Mouse (Mus musculus) neural tube, embryonic 15.5 days (tissue): ENCODE measurements around the gene Nkap. TPM values are rescaled to one million over a fixed set of nuclear protein-coding genes. Genes with fewer than 3 reads are reported as not detected.
A peak's percentile ranks its signal among the peaks of the same experiment; 100 is the strongest.
"Not testable (repeated sequence)": the region's sequence is repeated elsewhere in the genome, so short reads cannot be mapped to it uniquely, and the experiment has no call there.

Source experiments
- ATAC-seq: fragments of 200-750 bp; cut with Nextera tagmentation; 2 replicates; pipeline ENCODE4 v1.8.0; 2017; ENCODE audit warnings: mild to moderate bottlenecking, moderate TSS enrichment, moderate library complexity; ENCODE audit not compliant: low FRiP score
- H3K27ac ChIP-seq: fragments of 300-500 bp; sonication (generic); replicated peaks from 2 replicates; pipeline ENCODE4 v1.5.1; 2015; ENCODE audit warnings: mild to moderate bottlenecking, inconsistent platforms
- H3K27me3 ChIP-seq: fragments of 300-500 bp; sonication (generic); replicated peaks from 2 replicates; pipeline ENCODE4 v1.6.1; 2015; ENCODE audit warnings: inconsistent platforms
- H3K36me3 ChIP-seq: fragments of 300-500 bp; sonication (generic); 2 replicates; pipeline ENCODE4 v1.6.1; 2015; ENCODE audit warnings: inconsistent platforms
- H3K4me1 ChIP-seq: fragments of 300-500 bp; sonication (generic); 2 replicates; pipeline ENCODE4 v1.6.1; 2015; ENCODE audit warnings: inconsistent platforms
- H3K4me2 ChIP-seq: fragments of 300-500 bp; sonication (generic); 2 replicates; pipeline ENCODE4 v1.6.1; 2015; ENCODE audit warnings: inconsistent platforms, mild to moderate bottlenecking, moderate library complexity
- H3K4me3 ChIP-seq: fragments of 300-500 bp; sonication (generic); replicated peaks from 2 replicates; pipeline ENCODE4 v1.5.1; 2015; ENCODE audit warnings: mild to moderate bottlenecking, inconsistent platforms
- H3K9ac ChIP-seq: fragments of 300-500 bp; sonication (generic); replicated peaks from 2 replicates; pipeline ENCODE4 v1.6.1; 2015; ENCODE audit warnings: mild to moderate bottlenecking, inconsistent platforms
- H3K9me3 ChIP-seq: fragments of 300-500 bp; sonication (generic); replicated peaks from 2 replicates; pipeline ENCODE4 v1.6.1; 2016; ENCODE audit warnings: inconsistent platforms
- WGBS: fragments of 180-500 bp; shearing (Covaris S2); methylation state at CpG from one replicate; pipeline ENCODE4 v1.1.7; 2015; ENCODE audit warnings: mixed read lengths; 5-methylcytosine and 5-hydroxymethylcytosine counted together
- polyA plus RNA-seq: library from polyadenylated mRNA; unstranded; fragments of >200 nt; fragmentation: Nextera tagmentation; extraction: Ambion mirVana; gene quantifications from 2 replicates; pipeline ENCODE4 v1.2.1, GENCODE M21; 2015

Gene Nkap
- polyA plus RNA-seq, 1 experiment from 2014 or later = 22.2 TPM

- Histone ChIP-seq H3K4me3 (no peak overlapping the region), H3K9me3 (no peaks in the 10 kb centered on the region), H3K36me3 (no peaks in the 10 kb centered on the region), H3K4me2 (no peak overlapping the region), H3K4me1 (no peaks in the 10 kb centered on the region), H3K27me3 (no peaks in the 10 kb centered on the region), H3K27ac (no peak overlapping the region), H3K9ac (no peak overlapping the region)
- no peak for ATAC-seq
- WGBS = 77% methylated on average over 18 of the region's 18 CpGs
These were observed 36.5 kb downstream of the Nkap start for GRCm38 (mm10) chrX:37163115-37163514.

GRCm38 (mm10) chrX:37167085-37167484 lies 40.5 kb downstream of the Nkap start:
- ATAC-seq = no peak
- no peak overlapping the region for H3K4me2 ChIP-seq
- no peak overlapping the region for H3K4me3 ChIP-seq
- H3K27ac ChIP-seq = no peak overlapping the region
- no peaks in the 10 kb centered on the region for H3K9me3 ChIP-seq
- no peak overlapping the region for H3K9ac ChIP-seq
- no peaks in the 10 kb centered on the region for H3K36me3 ChIP-seq
- 43% methylated on average over 3 of the region's 3 CpGs for WGBS
- no peaks in the 10 kb centered on the region for H3K4me1 ChIP-seq
- H3K27me3 ChIP-seq = no peaks in the 10 kb centered on the region

- Histone ChIP-seq H3K27ac (no peak within 1 kb of the TSS), H3K4me3 (no peak within 1 kb of the TSS), H3K4me1 (no peaks in the 10 kb centered on the region), H3K36me3 (no peaks in the 10 kb centered on the region), H3K27me3 (no peaks in the 10 kb centered on the region), H3K9me3 (no peaks in the 10 kb centered on the region), H3K4me2 (no peak within 1 kb of the TSS), H3K9ac (no peak within 1 kb of the TSS)
- ATAC-seq = no peak
- 49% methylated on average over 5 of the region's 5 CpGs for WGBS
These were observed 42.1 kb downstream of the Nkap start, which contains the start of gene Akap14 for GRCm38 (mm10) chrX:37168742-37169141. Gene Akap14, minus strand, starts transcription at chrX:37168842.

- not testable (repeated sequence) for H3K4me2 ChIP-seq, H3K4me1 ChIP-seq, H3K9ac ChIP-seq, H3K9me3 ChIP-seq, H3K27ac ChIP-seq, ATAC-seq, H3K27me3 ChIP-seq, H3K36me3 ChIP-seq, H3K4me3 ChIP-seq
- WGBS = 78% methylated on average over 8 of the region's 8 CpGs
These were observed 57.8 kb downstream of the Nkap start for GRCm38 (mm10) chrX:37184401-37184800.

GRCm38 (mm10) chrX:37190755-37191104 lies 64.1 kb downstream of the Nkap start:
- 24% methylated on average over 20 of the region's 20 CpGs for WGBS
- Histone ChIP-seq H3K9me3 (no peaks in the 10 kb centered on the region), H3K4me2 (peak overlapping the region; percentile 57), H3K27ac (peak overlapping the region; percentile 84), H3K4me3 (peak overlapping the region; percentile 53), H3K4me1 (peaks cover 16% of the 10 kb centered on the region; the same call in 1 of the 2 replicates), H3K9ac (peak overlapping the region; percentile 51), H3K36me3 (0 out of 2 replicates have a peak, but pooled peaks cover 2% of the 10 kb centered on the region), H3K27me3 (no peaks in the 10 kb centered on the region)
- peak; percentile 57; the same call in 1 of the 2 replicates for ATAC-seq

GRCm38 (mm10) chrX:37191105-37191743 lies 64.6 kb downstream of the Nkap start, which contains the start of the genes Ndufa1 and Rnf113a1:
Gene Ndufa1, minus strand, starts transcription at chrX:37191163.
Gene Rnf113a1, plus strand, starts transcription at chrX:37191245.
- peak; percentile 92 for ATAC-seq
- peaks cover 16% of the 10 kb centered on the region; the same call in 1 of the 2 replicates for H3K4me1 ChIP-seq
- H3K27me3 ChIP-seq = no peaks in the 10 kb centered on the region
- H3K27ac ChIP-seq = peak within 1 kb of the TSS; percentile 84
- no peaks in the 10 kb centered on the region for H3K9me3 ChIP-seq
- H3K36me3 ChIP-seq = 0 out of 2 replicates have a peak, but pooled peaks cover 2% of the 10 kb centered on the region
- peak within 1 kb of the TSS; percentile 51 for H3K9ac ChIP-seq
- peak within 1 kb of the TSS; percentile 53 for H3K4me3 ChIP-seq
- H3K4me2 ChIP-seq = peak within 1 kb of the TSS; percentile 57
- WGBS = 20% methylated on average over 62 of the region's 63 CpGs

- H3K4me1 ChIP-seq = peaks cover 16% of the 10 kb centered on the region; the same call in 1 of the 2 replicates
- peak; percentile 56 for ATAC-seq
- no peaks in the 10 kb centered on the region for H3K9me3 ChIP-seq
- peak overlapping the region; percentile 84 for H3K27ac ChIP-seq
- peak overlapping the region; percentile 51 for H3K9ac ChIP-seq
- H3K36me3 ChIP-seq = 0 out of 2 replicates have a peak, but pooled peaks cover 2% of the 10 kb centered on the region
- peak overlapping the region; percentile 53 for H3K4me3 ChIP-seq
- H3K4me2 ChIP-seq = peak overlapping the region; percentile 57
- no peaks in the 10 kb centered on the region for H3K27me3 ChIP-seq
- WGBS = 23% methylated on average over 28 of the region's 28 CpGs
These were observed 65.3 kb downstream of the Nkap start for GRCm38 (mm10) chrX:37191744-37192379.

- Histone ChIP-seq H3K4me2 (no peak overlapping the region), H3K9me3 (no peaks in the 10 kb centered on the region), H3K9ac (no peak overlapping the region), H3K36me3 (no peaks in the 10 kb centered on the region), H3K27me3 (no peaks in the 10 kb centered on the region), H3K4me3 (no peak overlapping the region), H3K4me1 (no peaks in the 10 kb centered on the region), H3K27ac (no peak overlapping the region)
- 58% methylated on average over 8 of the region's 8 CpGs for WGBS
- ATAC-seq = no peak
These were observed 72.1 kb downstream of the Nkap start for GRCm38 (mm10) chrX:37198676-37199075.

Other genes with a start within 250 kb of the Nkap start
- gene Nkrf, start 223.9 kb upstream of the Nkap start, polyA plus RNA-seq = 18.3 and 19.5 TPM in 2 replicates
- 72.2 TPM in 2 replicates for gene Sept6, start 135.0 kb upstream of the Nkap start, polyA plus RNA-seq
- not detected in 2 replicates for gene Sowahd, start 78.0 kb upstream of the Nkap start, polyA plus RNA-seq
- gene Rpl39, start 41.4 kb upstream of the Nkap start, polyA plus RNA-seq = 318 and 331 TPM in 2 replicates
- 29.4 and 31.9 TPM in 2 replicates for gene Upf3b, start 16.5 kb upstream of the Nkap start, polyA plus RNA-seq
- 0.14 and 0.29 TPM in 2 replicates for gene Akap14, start 42.0 kb downstream of the Nkap start, polyA plus RNA-seq
- 742 and 895 TPM in 2 replicates for gene Ndufa1, start 64.4 kb downstream of the Nkap start, polyA plus RNA-seq
- 23.7 and 27.3 TPM in 2 replicates for gene Rnf113a1, start 64.5 kb downstream of the Nkap start, polyA plus RNA-seq
- not detected in 2 replicates for gene Gm9, start 84.2 kb downstream of the Nkap start, polyA plus RNA-seq
- not detected in 2 replicates for gene Rhox1, start 95.5 kb downstream of the Nkap start, polyA plus RNA-seq
- not detected in 2 replicates for gene Rhox2a, start 118.2 kb downstream of the Nkap start, polyA plus RNA-seq
- gene Rhox3a, start 123.1 kb downstream of the Nkap start, polyA plus RNA-seq = not detected in 2 replicates
- not detected in 2 replicates for gene Rhox4a, start 138.5 kb downstream of the Nkap start, polyA plus RNA-seq